Mouse (Mus musculus) G1E (cell line): ENCODE results near the gene Nacc1.

ENCODE experiments used
- CTCF ChIP-seq: IDR thresholded peaks from 2 replicates; pipeline ENCODE4 v1.5.1; 2012; ENCODE audit warnings: low read depth, low read length, inconsistent platforms, mixed read lengths
- GATA1 ChIP-seq: IDR thresholded peaks from 2 replicates; pipeline ENCODE4 v1.6.1; 2012; ENCODE audit warnings: borderline replicate concordance, low read length, inconsistent platforms, mixed read lengths

DNA sequence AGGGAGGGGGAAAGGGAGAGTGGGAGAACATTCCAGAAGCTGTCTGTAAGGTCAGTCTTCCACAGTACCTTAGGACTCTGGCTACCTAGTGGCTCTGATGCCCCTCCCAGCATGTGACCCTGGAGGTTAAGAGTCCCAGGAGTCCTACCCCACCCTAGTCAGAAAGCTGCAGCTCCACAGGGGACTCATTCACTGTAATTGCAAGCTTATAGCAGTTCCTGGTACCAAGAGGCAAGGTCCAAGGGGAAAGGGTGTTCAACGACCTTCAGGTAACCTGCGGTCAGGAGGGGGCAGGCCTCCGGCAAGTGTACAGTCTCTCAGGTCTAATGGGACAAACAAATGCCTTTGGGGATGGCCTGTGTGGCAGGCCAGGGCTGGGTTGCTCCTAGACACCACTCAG, 37.4 kb downstream of the Nacc1 start:
- no peak for TF ChIP-seq CTCF
- no peak for TF ChIP-seq GATA1
